Mouse (Mus musculus): ENCODE data around the gene Nuf2. TPM values are rescaled to one million over a fixed set of nuclear protein-coding genes. Genes with fewer than 3 reads are reported as not detected.
"Not testable (repeated sequence)": the region's sequence is repeated elsewhere in the genome, so short reads cannot be mapped to it uniquely, and the experiment has no call there.

Gene Nuf2
- total RNA-seq, 1 experiment = 32.7 TPM

DNA sequence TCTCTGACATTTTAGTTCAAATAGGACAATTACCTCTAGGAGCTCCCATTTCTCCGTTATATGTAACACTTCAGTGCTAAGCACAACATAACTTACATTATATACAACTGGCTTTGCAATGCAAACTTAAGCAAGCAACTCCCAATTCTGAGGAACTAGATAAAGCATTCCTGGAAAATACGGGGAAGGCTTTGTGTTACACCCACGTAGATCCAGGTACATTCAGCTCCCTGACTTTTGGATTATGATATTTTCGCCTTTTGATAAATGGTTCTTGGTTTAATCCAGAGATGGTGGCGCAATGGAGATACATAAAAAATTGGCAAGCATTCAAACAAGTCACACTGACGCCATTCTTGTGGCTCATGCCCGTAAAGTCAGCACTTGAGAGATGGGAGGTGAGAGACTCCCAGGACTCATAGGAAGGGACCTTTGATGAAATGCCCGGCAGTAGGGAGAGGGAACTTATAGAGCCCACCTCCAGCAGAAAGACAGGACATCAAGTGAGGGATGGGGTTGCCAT, 1.2 kb downstream of the Nuf2 start:
- H3K4me1 ChIP-seq (ENCODE audit: control insufficient read depth in 2 of 2, insufficient read depth in 2 of 2, low read length in 2 of 2, poor library complexity in 1 of 2) = peaks cover 0 to 3% of the 10 kb centered on the region in 2 experiments; a peak in 1 of 4 replicates
- H3K9me3 ChIP-seq (ENCODE audit: control insufficient read depth, insufficient read depth, low read depth, low read length) = no peaks in the 10 kb centered on the region
- H3K36me3 ChIP-seq (ENCODE audit: control insufficient read depth, insufficient read depth, low read length, poor library complexity, severe bottlenecking) = peaks cover 2% of the 10 kb centered on the region; the same call in 1 of the 2 replicates
- TF ChIP-seq CHD2 (IDR thresholded peaks at IDR 0.05; ENCODE audit: low read depth, low read length) = no peak
- TF ChIP-seq MAFK (IDR thresholded peaks at IDR 0.05; ENCODE audit: insufficient read depth, low read depth, low read length) = no peak
- no peak for TF ChIP-seq ZNF384 (IDR thresholded peaks at IDR 0.05; ENCODE audit: low read depth, low read length)
- TF ChIP-seq ZC3H11A (IDR thresholded peaks at IDR 0.05; ENCODE audit: borderline replicate concordance, low read depth, low read length) = no peak
- no peak for TF ChIP-seq HCFC1 (IDR thresholded peaks at IDR 0.05; ENCODE audit: borderline replicate concordance, insufficient read depth, low read length)
- in situ Hi-C loops (cut with MboI; ENCODE audit: low sequenced_read_pairs in 2 of 2, unreplicated experiment in 2 of 2) = loop anchor here (10.0 to 25.0 kb wide), 3 partner anchors 395 to 607 kb away; partner anchors contain the start of gene Ccdc190 (in 2 of the 2)
- DNase-seq (ENCODE audit: low read depth, low spot score) = no peak
- H3K27ac ChIP-seq (ENCODE audit: insufficient read depth, low read depth, low read length, poor library complexity, severe bottlenecking) = no peak overlapping the region
- peak overlapping the region in 1 of 2 experiments; percentile 97; a peak in 1 of 4 replicates for H3K4me3 ChIP-seq (ENCODE audit: insufficient read depth in 1 of 2, low read depth in 1 of 2, low read length in 2 of 2, poor library complexity in 1 of 2, severe bottlenecking in 1 of 2)
- H3K9ac ChIP-seq (ENCODE audit: insufficient read depth, low read depth, low read length, poor library complexity, severe bottlenecking) = peak overlapping the region; percentile 73

DNA sequence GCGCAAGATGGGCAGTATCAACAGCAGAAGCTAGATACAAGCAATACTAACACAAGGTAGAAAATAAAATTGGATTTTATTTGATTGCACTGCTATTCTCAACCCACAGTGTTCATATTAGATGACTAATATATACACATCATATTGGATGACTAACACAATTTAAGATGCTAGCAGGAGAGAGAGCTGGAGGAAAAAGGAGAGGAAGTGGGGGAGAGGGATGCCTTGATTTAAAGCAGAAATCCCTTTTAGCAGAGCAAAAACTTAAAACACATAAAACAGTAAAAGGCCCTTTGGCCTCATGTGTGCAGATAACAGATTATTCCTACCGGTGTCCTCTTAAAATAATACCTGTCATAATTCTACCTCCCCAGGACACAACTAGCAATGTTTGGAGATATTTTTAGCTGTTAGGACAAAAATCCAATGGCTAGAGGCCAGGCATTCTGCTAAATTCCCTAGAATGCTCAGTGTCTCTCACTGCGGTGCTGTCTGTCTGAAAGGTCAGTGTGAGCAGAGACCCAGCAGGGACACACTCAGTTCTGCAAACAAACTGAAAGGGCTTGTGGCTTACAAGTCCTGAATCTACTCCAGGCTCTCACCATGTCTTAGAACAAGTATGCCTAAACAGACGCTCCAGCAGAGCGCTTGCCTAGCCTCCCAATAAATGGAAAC, 5.1 kb downstream of the Nuf2 start:
- no peak overlapping the region for H3K9ac ChIP-seq (ENCODE audit: insufficient read depth, low read depth, low read length, poor library complexity, severe bottlenecking)
- in situ Hi-C loops (cut with MboI; ENCODE audit: low sequenced_read_pairs in 2 of 2, unreplicated experiment in 2 of 2) = loop anchor here (25.0 kb wide), 2 partner anchors 411 to 611 kb away; partner anchors contain the start of gene Ccdc190 (in 1 of the 2)
- DNase-seq (ENCODE audit: low read depth, low spot score) = no peak
- H3K4me3 ChIP-seq (ENCODE audit: insufficient read depth in 1 of 2, low read depth in 1 of 2, low read length in 2 of 2, poor library complexity in 1 of 2, severe bottlenecking in 1 of 2) = no peak overlapping the region
- no peaks in the 10 kb centered on the region for H3K9me3 ChIP-seq (ENCODE audit: control insufficient read depth, insufficient read depth, low read depth, low read length)
- H3K27ac ChIP-seq (ENCODE audit: insufficient read depth, low read depth, low read length, poor library complexity, severe bottlenecking) = no peak overlapping the region
- TF ChIP-seq MAFK (IDR thresholded peaks at IDR 0.05; ENCODE audit: insufficient read depth, low read depth, low read length) (no peak), CHD2 (IDR thresholded peaks at IDR 0.05; ENCODE audit: low read depth, low read length) (no peak), ZNF384 (IDR thresholded peaks at IDR 0.05; ENCODE audit: low read depth, low read length) (no peak), HCFC1 (IDR thresholded peaks at IDR 0.05; ENCODE audit: borderline replicate concordance, insufficient read depth, low read length) (no peak), ZC3H11A (IDR thresholded peaks at IDR 0.05; ENCODE audit: borderline replicate concordance, low read depth, low read length) (no peak)
- H3K4me1 ChIP-seq (ENCODE audit: control insufficient read depth in 2 of 2, insufficient read depth in 2 of 2, low read length in 2 of 2, poor library complexity in 1 of 2) = peaks cover 0 to 3% of the 10 kb centered on the region in 2 experiments; a peak in 1 of 4 replicates
- peaks cover 7% of the 10 kb centered on the region for H3K36me3 ChIP-seq (ENCODE audit: control insufficient read depth, insufficient read depth, low read length, poor library complexity, severe bottlenecking)

DNA sequence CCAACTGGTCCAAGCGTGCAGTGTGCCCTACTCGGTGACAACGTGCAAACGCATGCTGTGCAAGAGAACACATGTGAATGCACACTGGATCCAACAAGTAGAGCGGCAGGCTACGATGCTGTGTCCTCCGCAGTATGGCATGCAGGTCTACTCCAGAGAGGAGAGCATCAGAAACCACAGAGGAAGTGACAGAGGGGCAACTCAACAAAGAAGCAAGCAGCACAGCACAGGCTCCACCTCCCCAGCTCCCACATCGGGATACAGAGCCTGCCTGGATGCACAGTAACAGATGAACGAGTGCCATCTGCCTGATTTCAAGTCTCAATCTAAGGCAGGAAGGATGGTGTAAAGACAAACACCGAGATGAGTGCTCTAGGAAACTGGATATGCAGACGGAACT, 11.9 kb downstream of the Nuf2 start:
- DNase-seq (ENCODE audit: low read depth, low spot score) = no peak
- Histone ChIP-seq H3K4me3 (ENCODE audit: insufficient read depth in 1 of 2, low read depth in 1 of 2, low read length in 2 of 2, poor library complexity in 1 of 2, severe bottlenecking in 1 of 2) (no peak overlapping the region), H3K27ac (ENCODE audit: insufficient read depth, low read depth, low read length, poor library complexity, severe bottlenecking) (no peak overlapping the region), H3K9ac (ENCODE audit: insufficient read depth, low read depth, low read length, poor library complexity, severe bottlenecking) (no peak overlapping the region), H3K9me3 (ENCODE audit: control insufficient read depth, insufficient read depth, low read depth, low read length) (no peaks in the 10 kb centered on the region), H3K4me1 (ENCODE audit: control insufficient read depth in 2 of 2, insufficient read depth in 2 of 2, low read length in 2 of 2, poor library complexity in 1 of 2) (no peaks in the 10 kb centered on the region), H3K36me3 (ENCODE audit: control insufficient read depth, insufficient read depth, low read length, poor library complexity, severe bottlenecking) (peaks cover 9% of the 10 kb centered on the region)
- no peak for TF ChIP-seq ZC3H11A (IDR thresholded peaks at IDR 0.05; ENCODE audit: borderline replicate concordance, low read depth, low read length)
- TF ChIP-seq CHD2 (IDR thresholded peaks at IDR 0.05; ENCODE audit: low read depth, low read length) = no peak
- no peak for TF ChIP-seq MAFK (IDR thresholded peaks at IDR 0.05; ENCODE audit: insufficient read depth, low read depth, low read length)
- TF ChIP-seq ZNF384 (IDR thresholded peaks at IDR 0.05; ENCODE audit: low read depth, low read length) = no peak
- no peak for TF ChIP-seq HCFC1 (IDR thresholded peaks at IDR 0.05; ENCODE audit: borderline replicate concordance, insufficient read depth, low read length)
- in situ Hi-C loops (cut with MboI; ENCODE audit: low sequenced_read_pairs in 2 of 2, unreplicated experiment in 2 of 2) = no loop called here

DNA sequence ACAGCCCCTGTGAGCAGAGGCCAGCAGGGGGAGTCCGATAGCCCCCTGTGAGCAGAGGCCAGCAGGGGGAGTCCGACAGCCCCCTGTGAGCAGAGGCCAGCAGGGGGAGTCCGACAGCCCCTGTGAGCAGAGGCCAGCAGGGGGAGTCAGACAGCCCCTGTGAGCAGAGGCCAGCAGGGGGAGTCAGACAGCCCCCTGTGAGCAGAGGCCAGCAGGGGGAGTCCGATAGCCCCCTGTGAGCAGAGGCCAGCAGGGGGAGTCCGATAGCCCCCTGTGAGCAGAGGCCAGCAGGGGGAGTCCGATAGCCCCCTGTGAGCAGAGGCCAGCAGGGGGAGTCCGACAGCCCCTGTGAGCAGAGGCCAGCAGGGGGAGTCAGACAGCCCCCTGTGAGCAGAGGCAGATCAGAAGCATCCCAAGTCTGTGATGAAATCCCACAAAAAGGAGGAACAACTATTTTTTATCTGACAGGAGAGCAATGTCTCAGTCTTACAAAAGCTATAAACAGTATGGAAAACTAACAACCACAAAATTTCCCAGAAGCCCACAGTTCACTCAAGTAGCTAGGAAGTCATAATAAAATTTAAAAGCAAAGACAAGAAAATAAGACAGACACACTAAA, 13.3 kb downstream of the Nuf2 start:
- DNase-seq (ENCODE audit: low read depth, low spot score); H3K4me1 ChIP-seq (ENCODE audit: control insufficient read depth in 2 of 2, insufficient read depth in 2 of 2, low read length in 2 of 2, poor library complexity in 1 of 2); H3K4me3 ChIP-seq (ENCODE audit: insufficient read depth in 1 of 2, low read depth in 1 of 2, low read length in 2 of 2, poor library complexity in 1 of 2, severe bottlenecking in 1 of 2); H3K27ac ChIP-seq (ENCODE audit: insufficient read depth, low read depth, low read length, poor library complexity, severe bottlenecking); in situ Hi-C loops (cut with MboI; ENCODE audit: low sequenced_read_pairs in 2 of 2, unreplicated experiment in 2 of 2); H3K9me3 ChIP-seq (ENCODE audit: control insufficient read depth, insufficient read depth, low read depth, low read length); H3K9ac ChIP-seq (ENCODE audit: insufficient read depth, low read depth, low read length, poor library complexity, severe bottlenecking): not testable (repeated sequence)
- H3K36me3 ChIP-seq (ENCODE audit: control insufficient read depth, insufficient read depth, low read length, poor library complexity, severe bottlenecking) = peaks cover 13% of the 10 kb centered on the region

Measured in ES-E14 (cell line).